Mouse (Mus musculus): ENCODE data around the gene Rab44.

DNA sequence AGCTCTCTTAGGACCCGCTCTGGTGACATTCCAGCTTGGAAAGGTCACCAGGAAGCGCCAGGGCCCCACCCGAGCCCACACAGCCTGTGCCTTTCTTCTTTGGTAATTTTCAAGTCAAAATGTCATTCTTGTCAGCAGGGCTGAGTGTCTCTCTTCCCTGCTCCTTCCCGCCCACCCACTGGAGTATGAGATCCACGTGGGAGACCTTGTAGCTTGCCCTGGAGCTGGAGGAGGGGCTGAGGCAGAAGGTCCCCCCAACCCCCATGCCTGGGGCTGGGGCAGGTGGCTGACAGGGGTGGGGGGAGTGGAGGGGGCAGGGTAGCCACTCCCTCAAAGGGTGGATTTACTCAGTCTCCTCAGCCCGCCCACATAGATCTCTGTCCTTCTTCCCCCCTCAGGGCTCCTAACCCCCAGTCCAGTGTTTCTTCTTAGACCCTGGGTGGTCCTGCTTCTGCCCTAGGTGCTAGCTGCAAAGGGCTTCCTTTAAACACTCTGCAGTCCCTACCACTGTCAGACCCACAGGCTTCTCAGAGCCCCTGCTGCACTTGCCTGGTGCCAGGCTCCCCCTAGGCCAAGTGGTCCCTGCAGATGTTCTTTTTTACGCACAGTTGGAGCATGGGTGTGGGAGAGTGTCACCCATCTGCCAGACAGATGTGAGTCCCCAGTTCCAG, 71.6 kb downstream of the Rab44 start:
- TF ChIP-seq CTCF (conservative IDR thresholded peaks at IDR 0.05; ENCODE audit: insufficient read depth, insufficient read length, low read depth, low read length): no peak
- no peak for TF ChIP-seq POLR2A (IDR thresholded peaks at IDR 0.05; ENCODE audit: low read depth, low read length)
